Mouse (Mus musculus): ENCODE measurements at regions not wholly inside any gene's neighbourhood (a gene's known extent, or its start where the extent isn't known, plus 50 kb on each side); places are given as distances from the start of the nearest gene placed in this dataset.

GRCm38 (mm10) chr4:33798654-33799053, 125.7 kb upstream of the Cnr1 start:
- TF ChIP-seq POLR2A (IDR thresholded peaks at IDR 0.05; ENCODE audit: borderline replicate concordance, low read depth, low read length) (no peak), CTCF (IDR thresholded peaks at IDR 0.05; ENCODE audit: low read depth, low read length) (no peak)

Data from bone marrow macrophage, adult 2 months (primary cell).